Mouse (Mus musculus) spleen, postnatal 10 days (tissue): ENCODE measurements around the gene Olfr1294.

Experiments
- DNase-seq, 2 experiments: peaks; one replicate each; pipeline ENCODE4 v3.0.0; 2021 to 2022; ENCODE audit warnings: low spot score in 2 of 2

The Olfr1294 gene

GRCm38 (mm10) chr2:111540191-111540590, at the start of gene Olfr1294:
Olfr1294 (minus strand) TSS chr2:111540291.
- no peak for DNase-seq

GRCm38 (mm10) chr2:111569581-111569980, 29.5 kb upstream of the Olfr1294 start, which contains the start of gene Olfr1295:
Olfr1295 (minus strand) TSS chr2:111569681.
- no peak for DNase-seq

GRCm38 (mm10) chr2:111524903-111525302, 15.2 kb downstream of the Olfr1294 start, which contains the start of gene Olfr1293-ps:
Olfr1293-ps (plus strand) TSS chr2:111525203.
- no peak for DNase-seq

- DNase-seq = no peak
Measured at GRCm38 (mm10) chr2:111517451-111517850, 22.6 kb downstream of the Olfr1294 start.

- DNase-seq = no peak
Measured at GRCm38 (mm10) chr2:111496880-111497279, 43.2 kb downstream of the Olfr1294 start, which contains the start of gene Olfr1291-ps1. Olfr1291-ps1 (plus strand) TSS chr2:111497180.

DNA sequence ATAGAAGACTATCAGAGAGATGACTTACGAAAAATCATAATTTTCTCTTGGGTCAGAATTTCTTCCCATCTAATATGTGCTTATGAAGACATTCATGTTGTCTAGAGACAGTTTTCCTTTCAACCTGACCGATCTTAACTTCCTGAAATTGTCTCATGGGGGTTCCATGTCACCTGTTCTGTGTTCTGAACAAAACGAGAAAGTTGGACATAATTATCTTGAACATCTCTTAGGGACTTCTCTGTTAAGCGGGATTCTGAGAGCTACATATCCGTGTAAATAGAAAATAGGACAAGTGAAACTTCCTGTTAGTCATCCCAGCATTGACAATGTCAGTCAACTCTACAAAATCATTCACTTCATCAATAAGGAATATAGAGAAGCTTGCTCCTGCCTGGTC, 46.4 kb downstream of the Olfr1294 start, which contains the start of gene Olfr1290:
TSS of gene Olfr1290 (minus strand) at position 101 of the 400 bp plus-strand sequence.
- DNase-seq = no peak
